Mouse (Mus musculus) spleen, adult 2 months (tissue): ENCODE results near the gene Tnp1.

Experiments used
- CTCF ChIP-seq: fragments of 200-500 bp; IDR thresholded peaks from 2 replicates; pipeline ENCODE4 v1.5.1; 2011; ENCODE audit warnings: mild to moderate bottlenecking, inconsistent platforms; ENCODE audit not compliant: insufficient read depth, insufficient read length, insufficient replicate concordance; ENCODE audit errors: extremely low read depth
- POLR2A ChIP-seq: fragments of 200-500 bp; IDR thresholded peaks from 2 replicates; pipeline ENCODE4 v1.6.1; 2011; ENCODE audit warnings: low read depth, low read length, inconsistent platforms

GRCm38 (mm10) chr1:72994751-72995528 is 20.8 kb downstream of the Tnp1 start:
- TF ChIP-seq CTCF = no peak
- no peak for TF ChIP-seq POLR2A
